Mouse (Mus musculus) cerebellum, adult 9-10 months (tissue): ENCODE measurements around the gene Apoa1.

Experiments used
- DNase-seq: peaks from one replicate; pipeline ENCODE4 v3.0.0; 2022

The Apoa1 gene

GRCm38 (mm10) chr9:46216744-46217470 lies 11.5 kb upstream of the Apoa1 start:
- DNase-seq = no peak

DNA sequence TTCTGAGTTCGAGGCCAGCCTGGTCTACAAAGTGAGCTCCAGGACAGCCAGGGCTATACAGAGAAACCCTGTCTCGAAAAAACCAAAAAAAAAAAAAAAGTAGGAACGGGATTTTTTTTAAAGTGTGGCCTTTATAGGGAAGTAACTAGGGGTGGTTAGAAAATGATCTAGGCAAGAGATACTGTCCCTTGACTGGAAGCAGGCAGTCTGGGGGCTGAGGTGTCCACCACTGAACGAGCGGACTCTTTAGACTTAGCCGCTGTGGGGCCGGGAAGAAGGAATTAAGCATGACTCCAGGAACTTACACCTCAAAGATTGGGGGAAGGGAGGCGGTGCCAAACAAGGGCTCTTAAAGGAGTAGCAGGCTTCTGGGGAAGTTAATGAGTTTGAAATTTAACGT lies 10.2 kb upstream of the Apoa1 start:
- no peak for DNase-seq

DNA sequence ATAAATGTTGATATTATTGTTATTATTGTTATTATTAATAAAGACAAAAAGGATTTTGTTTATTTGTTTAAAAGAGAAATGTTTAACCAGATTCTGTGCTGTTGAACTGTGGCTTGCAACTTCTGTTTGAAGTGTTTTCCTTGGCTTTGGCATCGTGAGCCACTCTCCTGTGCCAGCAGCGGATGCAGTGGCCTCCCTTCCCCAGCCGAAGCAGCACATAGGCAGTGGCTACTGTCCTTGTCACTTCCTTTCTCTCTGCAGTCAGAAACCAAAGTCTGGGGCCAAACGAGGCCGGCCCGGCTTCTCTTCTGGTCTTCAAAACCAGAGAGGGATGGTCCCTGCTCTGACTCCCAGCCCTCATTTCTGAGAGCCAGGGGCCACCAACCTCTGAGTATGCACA lies 5.3 kb upstream of the Apoa1 start:
- no peak for DNase-seq

GRCm38 (mm10) chr9:46224101-46224500 lies 4.3 kb upstream of the Apoa1 start:
- DNase-seq = no peak

DNA sequence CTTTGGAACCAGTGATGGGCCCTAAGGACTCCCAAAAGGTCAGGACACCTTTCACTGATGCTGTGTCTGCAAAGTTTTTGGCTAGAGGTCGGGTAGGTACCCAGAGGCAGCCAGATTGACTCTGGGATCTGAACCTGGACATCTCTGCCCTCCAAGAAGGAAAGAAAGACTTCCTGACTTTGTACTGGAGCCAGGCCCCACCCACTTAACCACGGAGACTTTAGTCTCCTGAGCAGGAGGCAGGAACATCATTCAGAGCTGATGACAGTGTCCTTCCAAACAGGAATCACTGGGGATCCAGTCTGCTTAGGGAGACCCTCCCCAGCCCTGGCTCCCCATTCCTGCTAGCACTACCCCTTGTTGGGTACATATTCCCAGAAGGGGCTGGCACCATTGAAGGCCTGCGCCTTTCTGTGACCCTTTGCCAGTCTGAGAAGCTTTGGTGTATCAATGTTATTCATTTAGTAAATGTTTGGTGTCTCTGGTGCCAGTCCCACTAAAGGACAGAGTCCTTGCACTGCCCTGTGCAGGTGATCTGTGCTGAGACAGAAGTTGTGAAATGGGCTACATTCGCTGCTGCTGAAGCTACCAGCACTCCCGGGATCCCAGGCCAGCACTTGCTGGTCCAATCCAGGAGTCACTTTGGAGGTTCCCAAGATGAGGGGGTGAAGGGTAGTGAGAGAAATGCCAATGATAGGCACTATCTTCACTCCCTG lies 3.3 kb upstream of the Apoa1 start:
- DNase-seq = no peak

GRCm38 (mm10) chr9:46227064-46227614 lies 1.2 kb upstream of the Apoa1 start:
- DNase-seq = no peak

DNA sequence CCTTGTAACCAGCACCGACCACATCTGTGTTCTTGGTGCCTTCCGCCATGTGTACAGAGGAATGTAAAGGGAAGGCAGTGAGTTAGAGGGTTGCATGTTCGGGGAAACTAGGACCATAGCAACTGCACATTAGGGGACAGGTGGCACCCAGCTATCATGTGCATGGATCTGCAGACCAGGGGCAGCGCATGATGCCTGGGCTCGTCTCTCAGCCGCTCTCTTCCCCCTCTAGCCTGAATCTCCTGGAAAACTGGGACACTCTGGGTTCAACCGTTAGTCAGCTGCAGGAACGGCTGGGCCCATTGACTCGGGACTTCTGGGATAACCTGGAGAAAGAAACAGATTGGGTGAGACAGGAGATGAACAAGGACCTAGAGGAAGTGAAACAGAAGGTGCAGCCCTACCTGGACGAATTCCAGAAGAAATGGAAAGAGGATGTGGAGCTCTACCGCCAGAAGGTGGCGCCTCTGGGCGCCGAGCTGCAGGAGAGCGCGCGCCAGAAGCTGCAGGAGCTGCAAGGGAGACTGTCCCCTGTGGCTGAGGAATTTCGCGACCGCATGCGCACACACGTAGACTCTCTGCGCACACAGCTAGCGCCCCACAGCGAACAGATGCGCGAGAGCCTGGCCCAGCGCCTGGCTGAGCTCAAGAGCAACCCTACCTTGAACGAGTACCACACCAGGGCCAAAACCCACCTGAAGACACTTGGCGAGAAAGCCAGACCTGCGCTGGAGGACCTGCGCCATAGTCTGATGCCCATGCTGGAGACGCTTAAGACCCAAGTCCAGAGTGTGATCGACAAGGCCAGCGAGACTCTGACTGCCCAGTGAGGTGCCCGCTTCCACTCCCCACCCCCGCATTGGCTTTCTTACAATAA lies 1.4 kb downstream of the Apoa1 start:
- DNase-seq = peak; percentile 96

- DNase-seq = no peak
These were observed 2.1 kb downstream of the Apoa1 start for GRCm38 (mm10) chr9:46230450-46230975.

GRCm38 (mm10) chr9:46235196-46235595 lies 6.8 kb downstream of the Apoa1 start:
- no peak for DNase-seq

GRCm38 (mm10) chr9:46235596-46235648 lies 7.0 kb downstream of the Apoa1 start, which contains the start of gene Apoc3:
Gene Apoc3, minus strand, starts transcription at chr9:46235636.
- no peak for DNase-seq

DNA sequence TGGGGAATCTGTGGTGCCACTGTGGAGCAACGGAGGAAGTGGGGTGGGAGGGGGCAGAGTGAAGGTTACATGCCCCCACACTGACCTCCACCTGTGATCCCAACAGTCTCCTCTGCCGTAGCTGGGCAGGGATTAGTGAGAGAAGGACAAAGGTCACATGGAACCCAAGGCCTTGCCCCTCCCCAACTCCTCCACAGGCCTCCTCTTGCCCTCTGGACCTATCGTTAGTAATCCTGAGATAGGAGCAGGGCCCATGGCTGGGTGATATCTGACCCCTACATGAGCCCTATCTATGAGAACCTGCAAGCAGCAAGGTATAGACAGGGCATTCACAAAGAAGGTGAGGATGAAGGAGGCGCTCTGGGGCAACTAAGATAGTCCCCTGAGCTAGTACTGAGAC lies 7.3 kb downstream of the Apoa1 start:
- no peak for DNase-seq

- DNase-seq = no peak
These were observed 10.5 kb downstream of the Apoa1 start for GRCm38 (mm10) chr9:46238850-46239249.

DNA sequence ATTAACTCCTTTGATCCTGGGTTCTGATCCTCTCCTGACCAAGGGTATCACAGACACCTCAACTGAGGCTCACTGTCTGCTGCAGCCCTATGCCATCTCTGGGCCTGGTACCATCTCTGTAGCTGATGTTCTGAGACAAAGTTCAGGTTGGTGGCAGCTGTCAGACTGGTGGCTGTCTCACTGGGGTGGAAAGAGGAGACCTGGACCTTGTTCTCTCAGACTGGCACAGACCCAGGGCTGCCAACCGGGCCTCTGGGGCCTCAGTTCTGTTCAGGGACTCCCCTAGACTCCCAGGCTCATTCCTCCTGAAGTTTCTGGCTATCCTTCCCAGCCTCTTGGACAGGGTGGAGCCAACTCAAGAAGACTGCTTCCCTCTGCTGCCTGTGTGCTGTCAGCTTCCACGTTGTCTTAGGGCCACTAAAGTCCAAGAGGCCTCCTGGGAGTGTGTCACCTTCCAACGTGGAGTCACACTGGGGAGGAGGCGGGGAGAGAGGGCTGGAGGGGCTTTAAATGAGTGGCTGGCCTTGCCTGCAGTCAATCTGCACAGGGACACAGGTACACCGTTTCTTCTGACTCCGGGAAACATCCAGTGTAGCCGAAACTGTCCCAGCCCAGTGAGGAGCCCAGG lies 12.3 kb downstream of the Apoa1 start, which contains the start of gene Apoa4:
Apoa4 (plus strand) TSS at position 171 of the 628 bp plus-strand sequence.
- no peak for DNase-seq

DNA sequence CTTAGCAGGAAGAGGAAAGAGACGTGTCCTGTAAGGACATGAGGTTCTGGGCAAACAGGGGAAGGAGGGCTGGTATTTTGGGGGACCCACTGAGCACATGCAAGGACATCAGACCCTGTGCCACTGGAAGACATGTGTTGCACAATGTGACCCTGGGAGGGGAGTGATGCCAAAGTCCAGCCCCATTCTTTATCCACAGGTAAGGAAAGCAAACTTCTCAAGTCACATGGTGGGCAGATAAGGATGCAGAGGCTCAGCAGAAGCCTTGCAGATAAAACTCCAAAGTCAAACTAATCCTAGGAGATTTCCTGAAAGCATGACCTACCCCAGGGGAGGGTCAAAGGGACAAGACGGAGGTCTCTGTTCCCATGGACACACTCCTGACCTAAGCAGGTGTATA lies 13.4 kb downstream of the Apoa1 start:
- no peak for DNase-seq

DNA sequence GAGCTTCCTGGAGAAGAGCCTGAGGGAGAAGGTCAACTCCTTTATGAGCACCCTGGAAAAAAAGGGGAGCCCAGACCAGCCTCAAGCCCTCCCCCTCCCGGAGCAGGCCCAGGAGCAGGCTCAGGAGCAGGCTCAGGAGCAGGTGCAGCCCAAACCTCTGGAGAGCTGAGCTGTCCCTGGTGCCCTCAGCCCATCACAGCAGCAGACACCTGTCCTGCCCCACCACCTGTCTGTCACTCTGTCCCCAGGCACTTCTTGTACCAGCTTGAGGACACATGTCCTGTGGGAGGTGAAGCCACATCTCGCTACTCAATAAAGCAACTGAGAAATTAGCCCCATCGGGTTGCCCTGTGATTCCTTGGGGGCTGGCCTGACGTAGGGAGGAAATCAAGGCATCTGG lies 14.7 kb downstream of the Apoa1 start:
- no peak for DNase-seq

DNA sequence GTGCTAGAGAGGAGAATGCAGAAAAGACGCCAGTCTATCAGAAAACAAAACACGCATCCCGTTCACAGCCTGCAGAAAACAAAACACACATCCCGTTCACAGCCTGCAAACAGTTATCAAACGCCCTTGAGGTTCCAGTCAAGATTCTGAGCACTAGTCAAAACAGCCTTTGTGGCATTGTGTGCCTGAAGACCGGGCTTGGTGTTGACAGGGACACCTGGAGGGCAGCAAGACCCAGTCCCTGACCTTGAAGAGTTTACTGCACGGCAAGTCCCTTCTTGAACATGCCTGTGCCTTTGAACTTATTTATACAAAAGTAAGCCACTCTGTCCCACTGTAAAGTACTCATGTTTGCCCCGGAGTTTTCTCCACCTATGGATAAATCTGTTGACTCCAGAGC lies 15.2 kb downstream of the Apoa1 start:
- DNase-seq = no peak

GRCm38 (mm10) chr9:46246752-46247324 lies 18.5 kb downstream of the Apoa1 start:
- DNase-seq = peak; percentile 81

GRCm38 (mm10) chr9:46256177-46256576 lies 27.8 kb downstream of the Apoa1 start:
- DNase-seq = no peak

DNA sequence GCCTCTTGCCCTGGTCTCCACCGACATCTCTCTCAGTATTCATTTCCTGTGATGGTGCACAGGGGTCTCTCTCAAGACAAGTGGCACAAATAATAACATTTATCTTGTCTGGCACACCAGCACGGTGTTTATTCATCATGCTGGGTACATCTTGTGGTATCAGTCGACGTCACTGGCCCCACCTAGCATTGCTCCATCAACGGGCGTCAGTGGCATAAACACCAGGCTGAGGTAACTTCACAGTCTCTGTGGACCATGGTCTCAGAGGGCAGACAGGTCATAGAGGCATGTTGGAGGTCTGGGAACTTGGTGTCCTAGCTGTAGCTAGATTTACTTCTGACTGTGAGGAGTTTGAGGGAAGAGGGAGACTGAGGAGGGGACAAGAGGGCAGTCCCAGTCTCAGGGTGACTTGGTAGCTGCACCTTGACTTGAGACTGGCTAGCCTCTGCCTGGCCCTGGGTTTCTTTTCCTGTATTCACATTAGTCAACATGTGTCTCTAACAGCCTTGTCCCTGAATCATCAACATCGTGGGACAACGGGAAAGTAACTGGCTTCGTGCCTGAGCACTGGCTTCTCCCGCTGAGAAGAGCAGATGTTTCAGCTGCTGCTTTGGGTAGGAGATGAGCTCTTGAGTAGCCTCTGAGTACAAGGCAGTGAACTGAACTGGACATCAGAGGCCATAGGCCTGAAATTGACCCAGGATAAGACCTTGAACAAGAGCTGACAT lies 28.4 kb downstream of the Apoa1 start:
- no peak for DNase-seq

DNA sequence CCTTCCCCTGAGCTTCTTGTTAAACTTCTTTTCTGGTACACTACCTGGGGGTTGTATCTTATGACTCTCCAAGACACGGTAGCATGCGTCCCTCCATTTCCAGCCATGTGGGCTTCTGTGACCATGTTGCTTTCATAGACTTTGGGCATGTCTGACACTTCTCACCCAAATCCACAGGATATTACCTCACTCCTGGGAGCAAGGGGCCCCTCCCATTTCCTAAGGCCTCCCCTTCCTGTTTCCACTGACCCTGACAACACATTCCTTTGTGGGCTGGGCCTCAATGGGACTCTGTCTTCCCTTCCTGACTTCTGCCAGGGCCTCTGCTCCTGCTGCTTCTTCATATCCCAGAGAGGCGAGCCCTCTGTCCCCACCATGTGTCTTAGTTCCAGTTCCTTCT lies 29.2 kb downstream of the Apoa1 start:
- DNase-seq = no peak

- no peak for DNase-seq
These were observed 30.7 kb downstream of the Apoa1 start for GRCm38 (mm10) chr9:46259111-46259510.

DNA sequence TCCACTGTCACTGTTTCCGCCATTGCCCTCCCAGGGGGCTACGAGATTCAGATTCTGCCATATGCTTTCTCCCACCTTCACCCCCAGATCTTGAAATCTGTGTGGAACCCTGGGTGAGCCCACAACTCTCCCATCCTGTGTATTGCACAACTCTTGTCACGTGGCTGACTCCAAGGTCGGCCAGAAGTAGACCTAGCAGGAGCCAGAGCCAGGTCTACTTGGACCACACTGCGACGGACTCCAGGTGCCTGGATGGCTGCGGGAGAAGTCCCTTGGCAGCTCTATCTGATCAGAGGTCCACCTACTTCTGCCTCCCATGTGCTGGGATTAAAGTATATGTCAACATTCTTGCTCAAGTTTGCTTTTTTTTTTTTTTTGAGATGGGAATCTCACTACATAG lies 32.8 kb downstream of the Apoa1 start:
- DNase-seq = no peak
